In the genomic region with DNA sequence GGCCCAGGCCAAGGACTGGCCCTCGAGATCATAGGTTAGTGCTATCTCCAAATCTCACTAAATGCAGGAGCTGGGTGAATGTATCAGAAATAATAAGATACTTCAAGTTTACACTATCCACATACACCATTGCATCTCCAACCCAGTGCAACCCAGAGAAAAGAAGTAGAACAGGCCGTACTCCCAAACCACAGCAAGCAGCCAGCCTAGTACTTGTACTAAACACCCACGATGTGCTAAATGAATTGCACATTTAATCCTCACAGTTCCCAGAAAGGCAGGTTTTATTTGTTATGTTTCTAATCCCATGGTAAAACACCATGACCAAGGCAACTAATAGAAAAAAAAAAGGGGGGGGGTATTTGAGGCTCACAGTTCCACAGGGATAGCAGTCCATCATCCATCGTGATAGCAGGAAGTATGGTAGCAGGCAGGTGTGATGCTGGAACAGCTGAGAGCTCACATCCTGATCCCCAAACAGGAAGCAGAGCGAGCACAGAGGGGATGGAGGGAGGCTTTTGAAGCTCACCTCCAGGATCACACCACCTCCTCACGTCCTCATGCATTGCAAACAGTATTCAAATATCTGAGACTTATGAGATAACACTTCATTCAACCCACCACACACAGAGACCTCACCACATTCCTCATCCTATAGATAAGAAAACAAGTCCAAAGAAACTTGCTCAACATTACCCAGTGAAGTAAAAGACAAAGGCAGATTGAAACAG, we compare ENCODE assay signal across 15 mouse cellular contexts.
"Had no signal": no experiment of that assay in that cellular context is flagged by ENCODE, and none has a peak within 500 bp of the region (broad histone marks: within the 10 kb centered on the region; RNA-seq: fewer than 3 reads in every experiment).

No protein-coding gene starts in this region.

- H3K36me3 ChIP-seq: midbrain, embryonic 13.5 days; midbrain, embryonic 15.5 days; neural tube, embryonic 12.5 days; stomach, embryonic 15.5 days had no signal

- H3K9me3 ChIP-seq: midbrain, embryonic 15.5 days; stomach, embryonic 15.5 days had no signal

- H3K27ac ChIP-seq: midbrain, embryonic 13.5 days; midbrain, embryonic 15.5 days; neural tube, embryonic 12.5 days; stomach, embryonic 15.5 days; stomach, postnatal 0 days had no signal

- H3K4me1 ChIP-seq: midbrain, embryonic 15.5 days; stomach, embryonic 15.5 days had no signal

- H3K27me3 ChIP-seq: megakaryocyte, embryonic 14.5 days; midbrain, embryonic 15.5 days; neural tube, embryonic 12.5 days; stomach, embryonic 15.5 days had no signal

- H3K4me3 ChIP-seq: megakaryocyte, embryonic 14.5 days; midbrain, embryonic 13.5 days; midbrain, embryonic 15.5 days; neural tube, embryonic 12.5 days; stomach, embryonic 15.5 days had no signal

- H3K9ac ChIP-seq: lung, embryonic 14.5 days; midbrain, embryonic 13.5 days; midbrain, embryonic 15.5 days; neural tube, embryonic 12.5 days; stomach, embryonic 15.5 days had no signal

- ATAC-seq: midbrain, embryonic 13.5 days; midbrain, embryonic 15.5 days had no signal

- H3K4me2 ChIP-seq: lung, embryonic 14.5 days; midbrain, embryonic 11.5 days; midbrain, embryonic 13.5 days; midbrain, embryonic 15.5 days; neural tube, embryonic 12.5 days; stomach, embryonic 15.5 days had no signal

- DNase-seq: lung, adult 18-20 months; lung, embryonic 14.5 days; lung, postnatal 10 days; lung, postnatal 4 days; right cerebral cortex, postnatal 14 days; thymus, adult 2 months; thymus, postnatal 25 days; thymus, postnatal 4 days had no signal
